Mouse (Mus musculus) liver, embryonic 13.5 days (tissue): ENCODE measurements around the gene Unc5cl. TPM values are rescaled to one million over a fixed set of nuclear protein-coding genes. Genes with fewer than 3 reads are reported as not detected.

Experiments used
- ATAC-seq: fragments of 200-750 bp; cut with Nextera tagmentation; 2 replicates; pipeline ENCODE4 v1.8.0; 2017; ENCODE audit warnings: low read depth, mild to moderate bottlenecking, moderate number of reproducible peaks, moderate library complexity
- DNase-seq: peaks from one replicate; pipeline ENCODE4 v3.0.0; 2022
- H3K27ac ChIP-seq: fragments of 300-500 bp; sonication (generic); 2 replicates; pipeline ENCODE4 v1.5.1; 2015; ENCODE audit warnings: moderate library complexity, mild to moderate bottlenecking, inconsistent platforms
- H3K27me3 ChIP-seq: fragments of 300-500 bp; sonication (generic); 2 replicates; pipeline ENCODE4 v1.6.1; 2015; ENCODE audit warnings: mild to moderate bottlenecking, inconsistent platforms
- H3K36me3 ChIP-seq: fragments of 300-500 bp; sonication (generic); 2 replicates; pipeline ENCODE4 v1.6.1; 2015; ENCODE audit warnings: mild to moderate bottlenecking, inconsistent platforms
- H3K4me1 ChIP-seq: fragments of 300-500 bp; sonication (generic); replicated peaks from 2 replicates; pipeline ENCODE4 v1.6.1; 2015; ENCODE audit warnings: inconsistent platforms
- H3K4me2 ChIP-seq: fragments of 300-500 bp; sonication (generic); 2 replicates; pipeline ENCODE4 v1.6.1; 2015; ENCODE audit warnings: inconsistent platforms, mild to moderate bottlenecking, moderate library complexity
- H3K4me3 ChIP-seq: fragments of 300-500 bp; sonication (generic); replicated peaks from 2 replicates; pipeline ENCODE4 v1.5.1; 2015; ENCODE audit warnings: mild to moderate bottlenecking, inconsistent platforms
- H3K9ac ChIP-seq: fragments of 300-500 bp; sonication (generic); 2 replicates; pipeline ENCODE4 v1.6.1; 2015; ENCODE audit warnings: mild to moderate bottlenecking, inconsistent platforms
- H3K9me3 ChIP-seq: fragments of 300-500 bp; sonication (generic); replicated peaks from 2 replicates; pipeline ENCODE4 v1.6.1; 2016; ENCODE audit warnings: inconsistent platforms
- WGBS: fragments of 180-500 bp; shearing (Covaris S2); methylation state at CpG from one replicate; pipeline ENCODE4 v1.1.7; 2015; ENCODE audit not compliant: insufficient replicate concordance; 5-methylcytosine and 5-hydroxymethylcytosine counted together
- polyA plus RNA-seq: library from polyadenylated mRNA; unstranded; fragments of >200 nt; fragmentation: Nextera tagmentation; extraction: Ambion mirVana; gene quantifications from 2 replicates; pipeline ENCODE4 v1.2.1, GENCODE M21; 2015

Unc5cl gene
- polyA plus RNA-seq, result 3.5 and 4.4 TPM in 2 replicates

DNA sequence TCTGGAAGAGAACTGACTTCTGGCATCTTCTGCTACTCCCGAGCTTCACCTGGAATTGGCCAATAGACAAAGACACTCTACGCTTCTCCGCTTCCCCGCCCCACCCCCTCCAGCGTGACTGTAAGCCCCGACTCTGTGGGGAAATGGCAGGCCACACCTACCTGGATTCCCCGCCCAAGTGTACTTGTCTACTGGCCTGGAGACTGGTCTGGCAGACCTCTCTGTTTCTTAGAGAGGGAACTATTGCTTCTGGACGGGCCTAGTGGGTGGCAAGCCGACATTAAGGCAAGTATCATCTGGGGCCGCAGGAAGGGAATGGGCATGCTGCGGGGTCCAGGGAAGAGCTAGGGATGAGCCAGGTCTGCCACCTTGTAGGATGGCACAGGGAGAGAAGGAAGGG, at the start of gene Unc5cl:
Gene Unc5cl, plus strand, starts transcription at position 214 of the 400 bp plus-strand sequence.
- H3K36me3 ChIP-seq, result 0 out of 2 replicates have a peak, but pooled peaks cover 3% of the 10 kb centered on the region
- peak within 1 kb of the TSS; percentile 46 for H3K4me3 ChIP-seq
- H3K4me1 ChIP-seq, result peaks cover 73% of the 10 kb centered on the region
- peak within 1 kb of the TSS; percentile 67 for H3K9ac ChIP-seq
- H3K4me2 ChIP-seq, result peak within 1 kb of the TSS; percentile 62
- 32% methylated on average over 11 of the region's 11 CpGs for WGBS
- H3K27ac ChIP-seq, result peak within 1 kb of the TSS; percentile 78
- no peaks in the 10 kb centered on the region for H3K27me3 ChIP-seq
- peak; percentile 58 for DNase-seq
- no peaks in the 10 kb centered on the region for H3K9me3 ChIP-seq
- peak; percentile 19 for ATAC-seq

- Histone ChIP-seq H3K4me3 (peak overlapping the region; percentile 83), H3K27me3 (no peaks in the 10 kb centered on the region), H3K9ac (peak overlapping the region; percentile 99), H3K4me2 (peak overlapping the region; percentile 92), H3K36me3 (peaks cover 27% of the 10 kb centered on the region), H3K9me3 (no peaks in the 10 kb centered on the region), H3K27ac (peak overlapping the region; percentile 100), H3K4me1 (peaks cover 72% of the 10 kb centered on the region)
- DNase-seq, result peak; percentile 54
- ATAC-seq, result no peak
- 28% methylated on average over 4 of the region's 4 CpGs for WGBS
Measured at GRCm38 (mm10) chr17:48407154-48407553, 47.5 kb upstream of the Unc5cl start.

DNA sequence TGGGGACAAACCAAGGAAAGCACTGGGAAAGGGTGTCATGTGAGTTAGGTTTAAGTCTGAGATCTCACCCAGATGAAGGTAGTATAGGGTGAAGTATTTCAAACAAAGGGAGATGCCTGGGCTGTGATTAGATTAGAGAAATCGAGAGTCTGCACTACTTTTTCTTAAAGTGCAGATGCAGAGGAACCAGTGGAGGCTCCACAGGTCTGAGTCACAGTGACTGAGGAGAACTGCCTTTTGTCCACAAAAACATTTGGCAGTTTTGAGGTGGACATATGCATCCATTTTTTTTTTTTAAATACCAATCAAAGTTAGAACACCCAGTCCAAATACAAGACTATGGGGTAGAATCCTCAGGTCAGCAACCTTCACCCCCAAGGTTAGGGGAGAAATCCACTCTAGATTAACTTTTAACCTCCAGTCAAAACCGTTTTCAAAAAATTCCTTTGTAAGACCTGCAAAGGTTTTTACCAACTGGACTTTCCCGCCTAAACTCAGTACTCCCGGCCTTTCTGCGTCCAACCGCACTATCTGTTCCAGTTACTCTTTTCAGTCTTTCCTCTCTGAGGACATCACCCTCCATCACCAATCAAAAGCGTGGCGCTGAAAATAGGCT, 46.7 kb upstream of the Unc5cl start:
- H3K4me3 ChIP-seq, result peak overlapping the region; percentile 83
- H3K9me3 ChIP-seq, result no peaks in the 10 kb centered on the region
- peaks cover 28% of the 10 kb centered on the region for H3K36me3 ChIP-seq
- H3K4me2 ChIP-seq, result peak overlapping the region; percentile 92
- peak overlapping the region; percentile 99 for H3K9ac ChIP-seq
- peak overlapping the region; percentile 100 for H3K27ac ChIP-seq
- peak; percentile 21 for DNase-seq
- ATAC-seq, result no peak
- no peaks in the 10 kb centered on the region for H3K27me3 ChIP-seq
- WGBS, result 5% methylated on average over 8 of the region's 8 CpGs
- H3K4me1 ChIP-seq, result peaks cover 71% of the 10 kb centered on the region

GRCm38 (mm10) chr17:48408526-48409291, 46.0 kb upstream of the Unc5cl start:
- Histone ChIP-seq H3K9me3 (no peaks in the 10 kb centered on the region), H3K27ac (peak overlapping the region; percentile 100), H3K27me3 (no peaks in the 10 kb centered on the region), H3K4me3 (peak overlapping the region; percentile 83), H3K4me1 (peaks cover 69% of the 10 kb centered on the region), H3K36me3 (peaks cover 32% of the 10 kb centered on the region), H3K4me2 (peak overlapping the region; percentile 92), H3K9ac (peak overlapping the region; percentile 99)
- DNase-seq (peak; percentile 70), ATAC-seq (peak; percentile 41)
- under 1% methylated on average over 47 of the region's 47 CpGs for WGBS

- Histone ChIP-seq H3K4me2 (peak within 1 kb of the TSS; percentile 92), H3K9ac (peak within 1 kb of the TSS; percentile 99), H3K36me3 (peaks cover 36% of the 10 kb centered on the region), H3K4me1 (peaks cover 60% of the 10 kb centered on the region), H3K4me3 (peak within 1 kb of the TSS; percentile 83), H3K9me3 (no peaks in the 10 kb centered on the region), H3K27me3 (no peaks in the 10 kb centered on the region), H3K27ac (peak within 1 kb of the TSS; percentile 100)
- peak; percentile 100 for DNase-seq
- ATAC-seq, result peak; percentile 89
- under 1% methylated on average over 84 of the region's 84 CpGs for WGBS
Measured at GRCm38 (mm10) chr17:48409380-48410298, 45.1 kb upstream of the Unc5cl start, which contains the start of the genes Nfya and Oard1. Gene Nfya, minus strand, starts transcription at chr17:48409906. Gene Oard1, plus strand, starts transcription at chr17:48410014.

DNA sequence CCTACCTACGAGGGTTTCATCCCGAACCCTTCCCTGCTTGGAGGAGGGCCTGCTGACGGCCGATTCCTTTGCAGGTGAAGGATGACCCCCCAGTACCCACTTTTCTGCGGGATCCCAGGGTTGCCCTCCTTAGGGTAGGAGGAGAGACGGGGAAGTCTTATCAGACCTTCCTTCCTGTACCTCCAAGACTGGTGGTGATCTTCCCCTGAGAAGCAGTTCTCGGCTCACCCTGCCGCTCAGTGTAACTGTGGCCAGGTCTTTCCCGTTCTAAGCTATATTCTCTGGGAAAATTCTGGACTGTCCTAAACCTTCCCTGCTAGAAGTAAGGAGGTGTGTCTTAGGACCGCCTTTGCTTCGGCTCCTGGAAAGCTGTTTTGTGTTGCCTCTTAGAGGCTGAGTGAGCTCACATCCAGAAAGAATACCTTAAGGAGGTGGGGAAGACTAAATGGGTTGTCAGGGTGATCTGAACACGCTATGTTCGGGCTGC, 44.4 kb upstream of the Unc5cl start:
- no peaks in the 10 kb centered on the region for H3K27me3 ChIP-seq
- H3K9ac ChIP-seq, result peak overlapping the region; percentile 93
- peak overlapping the region; percentile 98 for H3K27ac ChIP-seq
- peaks cover 43% of the 10 kb centered on the region for H3K36me3 ChIP-seq
- no peaks in the 10 kb centered on the region for H3K9me3 ChIP-seq
- ATAC-seq (peak; percentile 29), DNase-seq (no peak)
- H3K4me2 ChIP-seq, result peak overlapping the region; percentile 84
- WGBS, result under 1% methylated on average over 13 of the region's 13 CpGs
- peak overlapping the region; percentile 83 for H3K4me3 ChIP-seq
- H3K4me1 ChIP-seq, result peaks cover 53% of the 10 kb centered on the region

- Histone ChIP-seq H3K9ac (peak overlapping the region; percentile 93), H3K4me3 (peak overlapping the region; percentile 83), H3K27me3 (no peaks in the 10 kb centered on the region), H3K9me3 (no peaks in the 10 kb centered on the region), H3K27ac (peak overlapping the region; percentile 98), H3K4me2 (peak overlapping the region; percentile 84), H3K4me1 (peaks cover 44% of the 10 kb centered on the region), H3K36me3 (peaks cover 49% of the 10 kb centered on the region)
- no peak for ATAC-seq
- no peak for DNase-seq
- 49% methylated on average over 8 of the region's 8 CpGs for WGBS
Measured at GRCm38 (mm10) chr17:48411241-48411640, 43.5 kb upstream of the Unc5cl start.

GRCm38 (mm10) chr17:48416011-48416410, 38.7 kb upstream of the Unc5cl start:
- H3K27me3 ChIP-seq, result no peaks in the 10 kb centered on the region
- H3K4me1 ChIP-seq, result peaks cover 54% of the 10 kb centered on the region
- no peak overlapping the region for H3K27ac ChIP-seq
- no peak overlapping the region for H3K4me3 ChIP-seq
- no peak overlapping the region for H3K4me2 ChIP-seq
- peaks cover 77% of the 10 kb centered on the region for H3K36me3 ChIP-seq
- WGBS, result 83% methylated on average over 7 of the region's 7 CpGs
- no peaks in the 10 kb centered on the region for H3K9me3 ChIP-seq
- H3K9ac ChIP-seq, result no peak overlapping the region
- ATAC-seq (no peak), DNase-seq (no peak)

DNA sequence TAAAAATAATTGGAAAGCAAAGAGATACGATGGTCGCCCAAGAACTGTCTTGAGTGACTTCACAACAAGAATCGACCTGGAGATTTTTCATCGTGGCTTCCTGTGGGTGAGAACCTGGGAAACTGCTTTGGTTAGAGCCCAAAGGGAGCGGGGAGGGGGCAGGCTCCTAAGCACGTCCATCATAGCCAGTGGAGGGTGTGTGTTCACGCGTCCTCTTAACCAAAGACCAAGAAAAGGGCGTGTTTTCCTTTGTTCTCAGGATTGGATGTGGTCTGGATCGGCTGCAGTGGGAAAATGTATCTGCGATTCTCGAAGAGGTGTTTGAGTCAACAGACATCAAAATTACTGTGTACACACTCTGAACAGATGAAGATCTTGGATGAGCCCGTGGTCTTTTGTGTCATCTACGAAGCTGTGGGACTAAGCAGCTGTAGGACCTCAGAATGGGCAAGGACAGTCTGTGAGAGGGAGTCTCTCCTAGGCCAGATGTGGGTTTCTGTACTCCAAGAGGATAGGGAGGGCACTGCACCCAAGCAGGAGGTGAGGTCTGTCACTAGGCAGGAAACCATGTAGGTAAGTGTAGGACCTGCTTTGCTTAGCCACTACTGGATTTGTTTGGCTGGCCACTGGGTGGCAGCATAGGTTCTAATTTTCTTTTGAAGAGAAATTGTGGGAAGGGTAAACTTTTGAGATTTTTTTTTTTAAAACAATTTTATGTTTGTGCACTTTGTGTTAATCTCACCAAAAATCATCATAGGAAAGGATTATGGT, 38.1 kb upstream of the Unc5cl start:
- Histone ChIP-seq H3K9ac (no peak overlapping the region), H3K4me3 (no peak overlapping the region), H3K9me3 (no peaks in the 10 kb centered on the region), H3K27ac (no peak overlapping the region), H3K4me1 (peaks cover 54% of the 10 kb centered on the region), H3K4me2 (no peak overlapping the region), H3K36me3 (peaks cover 81% of the 10 kb centered on the region), H3K27me3 (no peaks in the 10 kb centered on the region)
- ATAC-seq (peak; percentile 51), DNase-seq (peak; percentile 35)
- WGBS, result 87% methylated on average over 14 of the region's 14 CpGs

DNA sequence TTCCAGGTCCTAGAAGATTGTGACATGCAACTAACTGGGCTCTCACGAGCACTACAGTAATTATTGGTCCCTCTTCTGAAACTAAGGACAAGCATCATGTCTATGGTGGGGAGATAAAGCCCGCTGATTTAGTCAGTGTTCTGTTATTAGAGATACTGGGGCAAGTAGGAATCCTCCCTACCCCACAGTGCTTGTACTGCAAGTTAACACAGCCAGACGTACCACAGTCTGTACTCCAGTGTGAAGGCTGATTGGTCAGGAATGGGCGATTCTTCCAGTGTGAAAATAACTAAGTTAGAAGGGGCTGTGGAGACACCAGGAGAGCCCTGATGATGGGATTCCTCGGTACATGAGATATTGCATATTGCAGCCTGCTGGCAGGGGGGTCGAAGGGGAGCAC, 37.2 kb upstream of the Unc5cl start:
- Histone ChIP-seq H3K27me3 (no peaks in the 10 kb centered on the region), H3K9me3 (no peaks in the 10 kb centered on the region), H3K4me1 (peaks cover 46% of the 10 kb centered on the region), H3K27ac (peak overlapping the region; percentile 68), H3K4me2 (peak overlapping the region; percentile 51; the same call in 1 of the 2 replicates), H3K4me3 (no peak overlapping the region), H3K9ac (peak overlapping the region; percentile 49), H3K36me3 (peaks cover 72% of the 10 kb centered on the region)
- ATAC-seq, result peak; percentile 59
- 46% methylated on average over 6 of the region's 6 CpGs for WGBS
- DNase-seq, result no peak
